Mouse (Mus musculus): Measurements from ENCODE around the gene Ndrg3.
"Not testable (repeated sequence)": the region's sequence is repeated elsewhere in the genome, so short reads cannot be mapped to it uniquely, and the experiment has no call there.

Gene Ndrg3

DNA sequence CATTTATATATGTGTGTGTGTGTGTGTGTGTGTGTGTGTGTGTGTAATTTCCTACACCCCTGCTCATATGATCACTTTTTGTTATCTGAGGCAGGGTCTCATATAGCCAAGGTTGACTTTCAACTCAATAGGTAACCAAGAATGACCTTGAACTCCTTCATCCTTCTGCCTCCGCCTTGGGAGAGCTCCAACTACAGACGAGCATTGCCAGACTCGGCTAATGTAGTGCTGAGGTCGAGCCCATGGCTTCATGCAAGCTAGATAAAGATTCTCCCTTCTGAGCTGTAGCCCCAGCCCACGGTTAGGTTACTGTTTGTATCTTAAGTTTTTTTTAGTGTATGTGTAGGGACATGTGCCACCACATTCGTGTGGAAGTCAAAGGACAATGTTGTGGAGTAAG lies 90.0 kb downstream of the Ndrg3 start:
- DNase-seq (ENCODE audit: low read depth), result no peak

DNA sequence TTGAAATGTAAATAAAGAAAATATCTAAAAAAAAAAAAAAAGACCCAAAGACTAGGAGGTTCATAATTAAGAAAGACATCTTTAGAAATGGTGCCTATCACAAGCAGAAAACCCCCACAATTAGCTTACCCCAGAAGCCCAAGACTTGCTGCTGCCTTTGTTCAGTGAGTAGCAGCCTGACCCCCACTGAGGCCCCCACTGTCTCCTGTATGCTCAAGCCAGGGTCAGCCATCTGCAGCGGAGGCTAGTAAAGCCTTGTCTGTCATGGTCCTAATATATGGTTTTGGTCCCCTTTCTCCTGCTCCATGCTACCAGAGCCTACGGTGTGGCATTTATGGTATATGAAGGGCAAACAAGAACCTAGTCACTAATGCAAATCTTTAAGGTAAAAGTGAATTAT lies 90.5 kb downstream of the Ndrg3 start:
- DNase-seq (ENCODE audit: low read depth), result no peak

DNA sequence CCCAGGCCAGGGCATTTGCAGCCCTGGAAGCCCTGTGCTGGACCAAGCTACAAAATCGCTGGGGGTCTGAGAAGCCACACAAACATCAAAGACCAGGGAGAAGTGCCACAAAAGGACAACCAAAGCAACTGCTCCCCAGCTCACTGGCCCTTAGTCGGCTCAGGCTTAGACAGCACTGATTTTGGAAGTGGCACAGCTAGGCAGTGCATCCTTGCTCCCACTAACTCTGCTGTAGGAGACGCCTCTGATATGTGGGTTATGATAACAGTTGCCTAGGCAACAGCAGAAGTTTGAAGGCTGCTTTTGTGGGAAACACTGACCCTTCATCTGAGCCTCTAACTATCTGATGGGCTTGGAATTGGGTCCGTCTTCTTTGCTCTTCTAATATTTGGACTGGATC lies 92.7 kb downstream of the Ndrg3 start:
- no peak for DNase-seq (ENCODE audit: low read depth)

DNA sequence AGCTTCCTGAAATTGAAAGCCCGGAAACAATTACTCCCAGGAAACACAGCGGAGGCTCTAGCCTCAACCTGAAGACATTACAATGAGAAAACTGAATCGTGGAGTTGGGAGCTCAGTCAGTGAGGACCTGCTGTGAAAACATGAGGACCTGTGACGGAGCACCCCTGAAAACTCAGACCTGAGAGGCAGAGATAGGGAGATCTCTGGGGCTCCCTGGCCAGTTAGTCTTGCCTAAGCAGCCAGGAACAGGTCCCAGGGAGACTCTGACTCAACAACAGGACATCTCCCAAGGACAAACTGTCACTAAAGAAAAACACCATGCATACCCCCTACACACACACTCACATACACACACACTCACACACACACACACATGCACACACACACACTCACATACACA lies 93.5 kb downstream of the Ndrg3 start:
- no peak for DNase-seq (ENCODE audit: low read depth)

GRCm38 (mm10) chr2:156897034-156897433 lies 94.8 kb downstream of the Ndrg3 start:
- no peak for DNase-seq (ENCODE audit: low read depth)

- DNase-seq (ENCODE audit: low read depth), result peak; percentile 30
Observed at GRCm38 (mm10) chr2:156896384-156896914, 95.4 kb downstream of the Ndrg3 start.

DNA sequence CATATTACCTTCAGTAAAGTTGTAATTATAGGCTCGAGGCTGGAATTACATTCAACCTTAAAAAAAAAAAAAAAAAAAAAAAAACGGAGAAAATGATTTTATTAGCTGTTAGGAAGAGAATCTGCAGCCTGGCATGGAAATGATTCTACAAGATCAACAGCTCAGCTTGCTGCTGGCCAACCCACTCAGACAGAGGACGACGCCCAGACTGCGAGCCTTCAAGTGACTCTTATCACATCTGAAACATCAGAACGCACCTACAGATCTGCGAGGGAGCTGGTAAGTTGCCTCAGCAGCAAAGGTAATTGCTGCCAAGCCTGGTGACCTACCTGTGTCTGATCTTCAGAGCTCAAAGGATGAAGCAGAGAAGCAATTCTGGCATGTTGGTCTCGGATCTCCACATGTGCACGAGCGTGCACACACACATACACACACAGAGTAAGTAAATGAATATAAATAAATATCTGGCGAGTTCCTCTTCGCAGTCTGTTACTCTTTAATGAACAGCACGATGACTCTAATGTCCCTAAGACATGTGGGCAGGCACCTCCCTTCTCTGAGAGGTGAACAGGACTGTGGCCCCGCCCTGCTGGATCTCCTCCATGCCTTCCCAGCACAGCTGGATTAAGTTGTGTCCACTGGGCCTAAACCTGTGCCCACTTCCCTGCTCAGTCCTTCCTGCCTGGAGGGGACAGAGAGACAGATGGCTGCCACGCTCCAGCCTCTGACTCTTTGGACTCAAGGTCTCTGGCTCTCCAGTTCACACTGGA lies 97.2 kb downstream of the Ndrg3 start:
- DNase-seq (ENCODE audit: low read depth), result no peak

DNA sequence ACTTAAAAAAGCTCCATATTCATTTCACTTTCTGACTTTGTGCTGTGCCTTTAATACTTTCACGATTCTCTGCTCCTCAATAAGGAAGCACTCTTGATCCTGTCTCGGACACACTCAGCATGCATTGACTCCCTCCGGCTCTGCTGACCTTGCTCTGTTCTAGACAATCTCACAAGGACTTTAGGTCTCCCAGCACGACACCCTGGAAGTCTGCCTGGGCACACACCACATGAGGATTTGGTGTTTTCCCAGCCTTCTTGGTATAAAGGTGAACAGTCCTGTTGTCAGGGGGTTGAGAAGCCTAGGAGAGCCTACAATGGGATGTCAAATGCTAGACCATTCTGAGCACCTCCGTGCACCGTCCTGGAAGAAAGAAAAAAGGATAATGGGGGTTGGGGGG lies 99.0 kb downstream of the Ndrg3 start:
- no peak for DNase-seq (ENCODE audit: low read depth)

DNA sequence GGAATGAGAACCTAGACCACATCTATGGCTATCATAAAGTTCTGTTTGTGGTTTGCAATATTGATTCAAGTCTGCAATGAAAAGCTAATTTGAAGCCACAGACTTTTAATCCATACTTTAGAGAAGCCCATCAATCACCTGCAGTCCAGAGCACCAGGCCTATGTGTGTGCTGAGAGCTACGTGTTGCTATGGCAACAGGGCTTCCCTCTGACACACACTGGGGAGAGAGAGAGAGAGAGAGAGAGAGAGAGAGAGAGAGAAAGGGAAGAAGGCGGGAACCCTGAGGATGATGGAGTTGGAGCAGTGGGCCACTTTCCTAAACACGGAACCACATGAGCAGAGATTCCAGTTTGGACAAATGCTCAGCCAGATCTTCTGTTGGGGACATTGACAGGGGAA lies 99.6 kb downstream of the Ndrg3 start:
- DNase-seq (ENCODE audit: low read depth), result no peak

DNA sequence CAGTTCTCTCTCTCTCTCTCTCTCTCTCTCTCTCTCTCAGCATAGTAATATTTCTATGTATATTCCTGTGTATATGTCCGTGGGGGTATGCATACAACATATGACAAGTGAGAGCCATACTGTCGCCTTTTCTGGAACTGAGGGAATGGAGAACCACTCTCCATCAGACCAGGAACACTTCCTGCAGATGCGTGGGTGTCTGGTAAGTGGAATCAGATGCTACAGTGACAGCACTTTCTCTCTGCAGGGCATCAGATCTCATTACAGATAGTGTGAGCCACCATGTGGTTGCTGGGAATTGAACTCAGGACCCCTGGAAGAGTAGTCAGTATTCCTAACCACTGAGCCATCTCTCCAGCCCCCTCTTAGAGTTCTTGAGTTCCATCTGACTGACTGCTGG lies 103.4 kb downstream of the Ndrg3 start:
- DNase-seq (ENCODE audit: low read depth), result no peak

DNA sequence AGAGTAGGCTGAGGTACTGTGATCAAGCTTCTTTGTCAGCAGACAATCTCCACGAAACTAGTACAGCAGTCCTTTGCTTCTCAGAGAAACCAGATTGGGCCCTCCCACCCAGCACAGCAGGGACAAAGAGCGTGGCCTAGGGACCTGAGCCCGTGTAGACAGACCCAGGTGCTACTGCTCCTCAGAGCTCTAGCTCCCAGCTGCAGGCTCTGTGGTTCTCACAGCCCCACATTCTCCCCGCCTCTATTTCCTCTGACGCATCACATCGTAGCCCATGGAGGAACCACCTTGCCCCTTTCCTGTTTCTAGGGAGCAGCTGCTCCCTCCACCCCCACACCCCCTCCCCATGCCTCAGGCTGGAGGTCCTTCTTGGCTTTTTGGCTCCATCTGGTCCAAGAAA lies 104.8 kb downstream of the Ndrg3 start, which contains the start of gene Sla2:
TSS of gene Sla2 (minus strand) at position 176 of the 400 bp plus-strand sequence.
- DNase-seq (ENCODE audit: low read depth), result no peak

GRCm38 (mm10) chr2:156886084-156886631 lies 105.7 kb downstream of the Ndrg3 start:
- DNase-seq (ENCODE audit: low read depth), result no peak

GRCm38 (mm10) chr2:156885666-156886065 lies 106.2 kb downstream of the Ndrg3 start:
- DNase-seq (ENCODE audit: low read depth), result not testable (repeated sequence)

DNA sequence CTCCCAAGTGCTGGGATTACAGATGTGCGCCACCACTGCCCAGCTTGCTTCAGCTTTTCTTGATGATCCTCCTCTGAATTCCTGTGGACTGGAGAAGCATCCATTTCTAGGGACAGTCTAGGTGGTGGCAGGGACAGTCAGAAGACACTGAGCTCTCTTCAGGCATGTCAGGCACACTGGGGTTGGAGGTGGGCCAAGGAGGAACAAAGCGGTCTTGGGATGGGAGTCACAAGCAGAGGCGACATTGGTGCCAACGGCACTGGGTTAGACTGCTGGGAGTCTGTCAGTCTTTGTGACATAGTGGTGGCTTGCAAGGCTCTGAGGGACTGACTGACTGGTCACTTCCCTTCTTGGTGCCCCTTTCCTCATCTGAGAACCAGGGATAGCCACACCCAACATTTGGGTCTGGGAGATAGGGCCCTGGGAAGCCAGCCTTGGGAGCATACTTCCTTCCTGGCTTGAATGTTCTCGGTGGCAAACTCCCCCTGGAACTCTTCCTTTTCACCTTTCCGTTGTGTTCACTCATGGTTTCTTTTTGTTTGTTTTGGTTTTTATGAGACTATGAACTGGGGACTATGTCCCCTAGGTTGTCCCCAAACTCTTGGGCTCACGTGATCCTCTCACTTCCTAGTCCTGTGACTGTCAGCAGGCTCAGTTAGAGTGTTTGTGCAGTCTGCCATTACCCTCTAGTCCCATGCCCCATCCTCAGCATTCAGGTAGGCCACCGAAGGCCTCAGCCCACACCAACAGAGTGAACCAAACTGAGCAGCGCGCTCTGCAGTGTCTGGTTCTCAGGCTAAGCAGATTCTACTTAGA lies 107.3 kb downstream of the Ndrg3 start:
- DNase-seq (ENCODE audit: low read depth), result no peak

DNA sequence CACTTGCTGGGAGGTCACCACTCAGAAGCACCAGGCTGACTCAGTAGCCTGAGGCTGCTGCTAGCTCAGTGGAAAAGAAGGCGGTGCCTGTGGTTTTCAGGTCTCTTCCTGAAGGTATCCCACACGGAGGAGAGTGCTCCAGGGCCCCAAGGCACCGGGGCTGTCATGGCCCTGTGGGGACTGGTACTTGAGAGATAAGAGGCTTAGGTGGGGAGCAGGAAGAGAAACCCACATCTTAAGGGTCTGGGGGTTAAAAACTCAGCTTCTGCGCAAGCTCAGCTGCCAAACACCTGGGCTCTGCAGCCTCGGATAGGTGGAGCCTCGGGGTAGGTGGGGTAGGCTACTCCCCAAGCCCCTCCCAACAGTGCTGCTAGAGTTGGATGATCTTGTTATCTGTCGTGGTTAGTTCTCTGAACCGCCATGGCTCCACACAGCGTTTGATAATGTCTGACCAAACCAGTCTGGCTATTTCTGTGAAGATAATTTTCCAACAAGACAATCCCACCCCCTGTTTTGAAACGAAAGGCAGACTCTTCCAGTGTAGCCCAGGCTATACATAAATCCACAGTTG lies 109.3 kb downstream of the Ndrg3 start:
- peak; percentile 34 for DNase-seq (ENCODE audit: low read depth)

GRCm38 (mm10) chr2:156879541-156879940 lies 112.3 kb downstream of the Ndrg3 start:
- peak; percentile 54 for DNase-seq (ENCODE audit: low read depth)

GRCm38 (mm10) chr2:156877726-156878125 lies 114.1 kb downstream of the Ndrg3 start:
- DNase-seq (ENCODE audit: low read depth), result no peak
